Mouse (Mus musculus) embryo, embryonic 10 days (tissue): ENCODE measurements at regions not wholly inside any gene's neighbourhood (a gene's known extent, or its start where the extent isn't known, plus 50 kb on each side); places are given as distances from the start of the nearest gene placed in this dataset.

Experiments
- DNase-seq: peaks from one replicate; pipeline ENCODE4 v3.0.0-alpha.2; 2015; ENCODE audit warnings: low spot score

- DNase-seq: peak; percentile 59
These were observed 145.4 kb upstream of the Tle3 start for GRCm38 (mm10) chr9:61226596-61227384.

GRCm38 (mm10) chr9:61227492-61228229, 144.5 kb upstream of the Tle3 start:
- peak; percentile 45 for DNase-seq

- DNase-seq: peak; percentile 46
These were observed 143.9 kb upstream of the Tle3 start for GRCm38 (mm10) chr9:61228230-61228631.

- DNase-seq: no peak
These were observed 141.9 kb upstream of the Tle3 start for GRCm38 (mm10) chr9:61230306-61230705.

GRCm38 (mm10) chr9:61232630-61233029, 139.5 kb upstream of the Tle3 start:
- DNase-seq: no peak

- no peak for DNase-seq
These were observed 138.9 kb upstream of the Tle3 start for GRCm38 (mm10) chr9:61233251-61233650.

- peak; percentile 32 for DNase-seq
These were observed 136.2 kb upstream of the Tle3 start for GRCm38 (mm10) chr9:61235653-61236610.

- DNase-seq: no peak
These were observed 133.4 kb upstream of the Tle3 start for GRCm38 (mm10) chr9:61238687-61239250.

GRCm38 (mm10) chr9:61239328-61239727, 132.8 kb upstream of the Tle3 start:
- no peak for DNase-seq

GRCm38 (mm10) chr9:61241442-61241841, 130.7 kb upstream of the Tle3 start:
- no peak for DNase-seq

- DNase-seq: no peak
These were observed 129.9 kb upstream of the Tle3 start for GRCm38 (mm10) chr9:61242167-61242860.

GRCm38 (mm10) chr9:61243289-61243688, 128.9 kb upstream of the Tle3 start:
- DNase-seq: no peak

GRCm38 (mm10) chr9:61249691-61250425, 122.3 kb upstream of the Tle3 start:
- DNase-seq: no peak

- DNase-seq: no peak
These were observed 120.6 kb upstream of the Tle3 start for GRCm38 (mm10) chr9:61251606-61252005.

- DNase-seq: no peak
These were observed 118.4 kb upstream of the Tle3 start for GRCm38 (mm10) chr9:61253761-61254160.

- no peak for DNase-seq
These were observed 114.7 kb upstream of the Tle3 start for GRCm38 (mm10) chr9:61257488-61257887.

- no peak for DNase-seq
These were observed 114.1 kb upstream of the Tle3 start for GRCm38 (mm10) chr9:61258100-61258499.

GRCm38 (mm10) chr9:61259421-61260174, 112.6 kb upstream of the Tle3 start:
- peak; percentile 60 for DNase-seq

- peak; percentile 29 for DNase-seq
These were observed 110.9 kb upstream of the Tle3 start for GRCm38 (mm10) chr9:61261263-61261662.
